Mouse (Mus musculus): Measurements from ENCODE around the gene Myo18b. TPM values are rescaled to one million over a fixed set of nuclear protein-coding genes. Genes with fewer than 3 reads are reported as not detected.

The Myo18b gene
- polyA plus RNA-seq, 1 experiment = not detected

GRCm38 (mm10) chr5:112924806-112925205, 28.6 kb upstream of the Myo18b start:
- Histone ChIP-seq H3K4me3 (ENCODE audit: insufficient read depth, poor library complexity, severe bottlenecking) (no peak overlapping the region), H3K79me3 (ENCODE audit: low read depth) (no peaks in the 10 kb centered on the region), H3K36me3 (ENCODE audit: control insufficient read depth, insufficient read depth) (no peaks in the 10 kb centered on the region), H3ac (ENCODE audit: control insufficient read depth, insufficient read length, low read depth) (no peak overlapping the region), H3K27me3 (ENCODE audit: control insufficient read depth, insufficient read depth, insufficient read length) (no peaks in the 10 kb centered on the region), H3K79me2 (ENCODE audit: control insufficient read depth, insufficient read depth) (no peaks in the 10 kb centered on the region)
- TF ChIP-seq USF1 (IDR thresholded peaks at IDR 0.05; ENCODE audit: low read depth) (no peak), MYOG (IDR thresholded peaks at IDR 0.05; ENCODE audit: control insufficient read depth, extremely low read depth, insufficient read length) (no peak), CTCF (IDR thresholded peaks at IDR 0.05; ENCODE audit: control insufficient read depth, insufficient read depth, insufficient read length) (no peak), CEBPB (IDR thresholded peaks at IDR 0.05; ENCODE audit: low read depth) (no peak), MAX (IDR thresholded peaks at IDR 0.05) (no peak)

GRCm38 (mm10) chr5:112923841-112924240, 27.7 kb upstream of the Myo18b start:
- no peak overlapping the region for H3ac ChIP-seq (ENCODE audit: control insufficient read depth, insufficient read length, low read depth)
- TF ChIP-seq CTCF (IDR thresholded peaks at IDR 0.05; ENCODE audit: control insufficient read depth, insufficient read depth, insufficient read length) (no peak), USF1 (IDR thresholded peaks at IDR 0.05; ENCODE audit: low read depth) (no peak), CEBPB (IDR thresholded peaks at IDR 0.05; ENCODE audit: low read depth) (no peak), MYOD1 (IDR thresholded peaks at IDR 0.05; ENCODE audit: control insufficient read depth, insufficient read length, low read depth) (no peak), FOSL1 (IDR thresholded peaks at IDR 0.05; ENCODE audit: insufficient read depth, low read length, poor library complexity, severe bottlenecking) (no peak), MAX (IDR thresholded peaks at IDR 0.05) (no peak), MYOG (IDR thresholded peaks at IDR 0.05; ENCODE audit: control insufficient read depth, extremely low read depth, insufficient read length) (no peak)
- no peak overlapping the region for H3K4me3 ChIP-seq (ENCODE audit: insufficient read depth, poor library complexity, severe bottlenecking)
- no peaks in the 10 kb centered on the region for H3K27me3 ChIP-seq (ENCODE audit: control insufficient read depth, insufficient read depth, insufficient read length)
- no peaks in the 10 kb centered on the region for H3K79me2 ChIP-seq (ENCODE audit: control insufficient read depth, insufficient read depth)
- no peaks in the 10 kb centered on the region for H3K36me3 ChIP-seq (ENCODE audit: control insufficient read depth, insufficient read depth)
- no peaks in the 10 kb centered on the region for H3K79me3 ChIP-seq (ENCODE audit: low read depth)

- TF ChIP-seq CEBPB (IDR thresholded peaks at IDR 0.05; ENCODE audit: low read depth) (no peak), CTCF (IDR thresholded peaks at IDR 0.05; ENCODE audit: control insufficient read depth, insufficient read depth, insufficient read length) (no peak), MYOG (IDR thresholded peaks at IDR 0.05; ENCODE audit: control insufficient read depth, extremely low read depth, insufficient read length) (no peak), USF1 (IDR thresholded peaks at IDR 0.05; ENCODE audit: low read depth) (no peak), MAX (IDR thresholded peaks at IDR 0.05) (no peak), MYOD1 (IDR thresholded peaks at IDR 0.05; ENCODE audit: control insufficient read depth, insufficient read length, low read depth) (no peak), FOSL1 (IDR thresholded peaks at IDR 0.05; ENCODE audit: insufficient read depth, low read length, poor library complexity, severe bottlenecking) (no peak)
Measured at GRCm38 (mm10) chr5:112921914-112922313, 25.8 kb upstream of the Myo18b start.

GRCm38 (mm10) chr5:112910381-112910780, 14.2 kb upstream of the Myo18b start:
- H3K36me3 ChIP-seq (ENCODE audit: control insufficient read depth, insufficient read depth) = no peaks in the 10 kb centered on the region
- no peak for TF ChIP-seq FOSL1 (IDR thresholded peaks at IDR 0.05; ENCODE audit: insufficient read depth, low read length, poor library complexity, severe bottlenecking)
- no peak for TF ChIP-seq USF1 (IDR thresholded peaks at IDR 0.05; ENCODE audit: low read depth)
- no peak for TF ChIP-seq CEBPB (IDR thresholded peaks at IDR 0.05; ENCODE audit: low read depth)
- TF ChIP-seq MAX (IDR thresholded peaks at IDR 0.05) = no peak
- TF ChIP-seq MYOD1 (IDR thresholded peaks at IDR 0.05; ENCODE audit: control insufficient read depth, insufficient read length, low read depth) = no peak
- no peak for TF ChIP-seq CTCF (IDR thresholded peaks at IDR 0.05; ENCODE audit: control insufficient read depth, insufficient read depth, insufficient read length)
- no peak for TF ChIP-seq MYOG (IDR thresholded peaks at IDR 0.05; ENCODE audit: control insufficient read depth, extremely low read depth, insufficient read length)

More at GRCm38 (mm10) chr5:112921914-112922313, 25.8 kb upstream of the Myo18b start:
- H3K27me3 ChIP-seq (ENCODE audit: control insufficient read depth, insufficient read depth, insufficient read length) = no peaks in the 10 kb centered on the region
- H3K79me3 ChIP-seq (ENCODE audit: low read depth) = no peaks in the 10 kb centered on the region
- no peak overlapping the region for H3ac ChIP-seq (ENCODE audit: control insufficient read depth, insufficient read length, low read depth)
- H3K79me2 ChIP-seq (ENCODE audit: control insufficient read depth, insufficient read depth) = no peaks in the 10 kb centered on the region
- H3K36me3 ChIP-seq (ENCODE audit: control insufficient read depth, insufficient read depth) = no peaks in the 10 kb centered on the region
- no peak overlapping the region for H3K4me3 ChIP-seq (ENCODE audit: insufficient read depth, poor library complexity, severe bottlenecking)

GRCm38 (mm10) chr5:112908169-112908614, 12.0 kb upstream of the Myo18b start:
- no peaks in the 10 kb centered on the region for H3K36me3 ChIP-seq (ENCODE audit: control insufficient read depth, insufficient read depth)
- no peak overlapping the region for H3K4me3 ChIP-seq (ENCODE audit: insufficient read depth, poor library complexity, severe bottlenecking)
- TF ChIP-seq CTCF (IDR thresholded peaks at IDR 0.05; ENCODE audit: control insufficient read depth, insufficient read depth, insufficient read length) (no peak), MYOG (IDR thresholded peaks at IDR 0.05; ENCODE audit: control insufficient read depth, extremely low read depth, insufficient read length) (no peak), CEBPB (IDR thresholded peaks at IDR 0.05; ENCODE audit: low read depth) (no peak), FOSL1 (IDR thresholded peaks at IDR 0.05; ENCODE audit: insufficient read depth, low read length, poor library complexity, severe bottlenecking) (no peak), MYOD1 (IDR thresholded peaks at IDR 0.05; ENCODE audit: control insufficient read depth, insufficient read length, low read depth) (no peak), MAX (IDR thresholded peaks at IDR 0.05) (no peak)
- no peak overlapping the region for H3ac ChIP-seq (ENCODE audit: control insufficient read depth, insufficient read length, low read depth)
- no peaks in the 10 kb centered on the region for H3K79me3 ChIP-seq (ENCODE audit: low read depth)
- H3K79me2 ChIP-seq (ENCODE audit: control insufficient read depth, insufficient read depth) = no peaks in the 10 kb centered on the region
- H3K27me3 ChIP-seq (ENCODE audit: control insufficient read depth, insufficient read depth, insufficient read length) = no peaks in the 10 kb centered on the region

More at GRCm38 (mm10) chr5:112910381-112910780, 14.2 kb upstream of the Myo18b start:
- no peaks in the 10 kb centered on the region for H3K79me2 ChIP-seq (ENCODE audit: control insufficient read depth, insufficient read depth)
- H3ac ChIP-seq (ENCODE audit: control insufficient read depth, insufficient read length, low read depth) = no peak overlapping the region
- no peak overlapping the region for H3K4me3 ChIP-seq (ENCODE audit: insufficient read depth, poor library complexity, severe bottlenecking)
- H3K27me3 ChIP-seq (ENCODE audit: control insufficient read depth, insufficient read depth, insufficient read length) = no peaks in the 10 kb centered on the region
- no peaks in the 10 kb centered on the region for H3K79me3 ChIP-seq (ENCODE audit: low read depth)

- Histone ChIP-seq H3K79me3 (ENCODE audit: low read depth) (no peaks in the 10 kb centered on the region), H3ac (ENCODE audit: control insufficient read depth, insufficient read length, low read depth) (no peak overlapping the region), H3K4me3 (ENCODE audit: insufficient read depth, poor library complexity, severe bottlenecking) (no peak overlapping the region), H3K27me3 (ENCODE audit: control insufficient read depth, insufficient read depth, insufficient read length) (no peaks in the 10 kb centered on the region), H3K36me3 (ENCODE audit: control insufficient read depth, insufficient read depth) (no peaks in the 10 kb centered on the region), H3K79me2 (ENCODE audit: control insufficient read depth, insufficient read depth) (no peaks in the 10 kb centered on the region)
- TF ChIP-seq MYOD1 (IDR thresholded peaks at IDR 0.05; ENCODE audit: control insufficient read depth, insufficient read length, low read depth) (no peak), USF1 (IDR thresholded peaks at IDR 0.05; ENCODE audit: low read depth) (no peak), CTCF (IDR thresholded peaks at IDR 0.05; ENCODE audit: control insufficient read depth, insufficient read depth, insufficient read length) (no peak), CEBPB (IDR thresholded peaks at IDR 0.05; ENCODE audit: low read depth) (no peak), MYOG (IDR thresholded peaks at IDR 0.05; ENCODE audit: control insufficient read depth, extremely low read depth, insufficient read length) (no peak), MAX (IDR thresholded peaks at IDR 0.05) (no peak), FOSL1 (IDR thresholded peaks at IDR 0.05; ENCODE audit: insufficient read depth, low read length, poor library complexity, severe bottlenecking) (no peak)
Measured at GRCm38 (mm10) chr5:112907504-112907903, 11.3 kb upstream of the Myo18b start.
